Mouse (Mus musculus): ENCODE data around the gene Qsox1. TPM values are rescaled to one million over a fixed set of nuclear protein-coding genes. Genes with fewer than 3 reads are reported as not detected.

Gene Qsox1
- polyA plus RNA-seq, 1 experiment from 2014 or later: 238 TPM

GRCm38 (mm10) chr1:155820646-155821045 is 8.0 kb upstream of the Qsox1 start:
- Histone ChIP-seq H3K27ac (ENCODE audit: low read depth) (no peak overlapping the region), H3K4me3 (ENCODE audit: low read depth, low read length) (no peak overlapping the region), H3K4me1 (ENCODE audit: insufficient read depth) (peaks cover 6% of the 10 kb centered on the region; the same call in 1 of the 2 replicates), H3K36me3 (replicated peaks; ENCODE audit: insufficient read depth, low read length) (no peaks in the 10 kb centered on the region), H3K27me3 (ENCODE audit: insufficient read depth, low read length) (no peaks in the 10 kb centered on the region), H3K9me3 (ENCODE audit: low read length) (peaks cover 2% of the 10 kb centered on the region; the same call in 1 of the 2 replicates), H3K4me2 (ENCODE audit: low read depth, low read length) (no peak overlapping the region), H3K9ac (replicated peaks) (no peak overlapping the region)
- DNase-seq (no peak), ATAC-seq (no peak)
- WGBS (ENCODE audit: insufficient replicate concordance): 79% methylated on average over 5 of the region's 5 CpGs
- TF ChIP-seq EP300 (IDR thresholded peaks at IDR 0.05; ENCODE audit: low read depth) (no peak), CTCF (IDR thresholded peaks at IDR 0.05; ENCODE audit: low read depth) (no peak)

DNA sequence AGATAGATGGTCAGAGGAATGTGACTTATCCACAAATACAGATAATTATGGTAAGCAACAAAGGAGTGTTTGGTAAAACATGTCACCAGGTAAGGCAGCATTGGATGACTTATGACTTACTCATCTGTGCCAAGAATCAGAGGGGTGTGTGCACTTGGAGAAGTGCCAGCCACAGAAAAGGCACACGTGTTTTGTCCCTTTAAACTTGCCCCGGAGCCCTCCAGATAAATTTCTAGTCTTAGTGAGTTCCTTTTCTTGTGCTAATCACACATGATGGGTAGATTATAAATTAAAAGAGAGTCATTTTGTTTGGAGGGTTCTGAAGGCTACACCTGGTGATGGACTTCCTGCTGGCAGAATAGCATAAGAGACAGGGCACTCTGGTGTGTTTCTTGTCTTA is 3.5 kb upstream of the Qsox1 start:
- no peaks in the 10 kb centered on the region for H3K36me3 ChIP-seq (replicated peaks; ENCODE audit: insufficient read depth, low read length)
- no peak for TF ChIP-seq CTCF (IDR thresholded peaks at IDR 0.05; ENCODE audit: low read depth)
- no peak for TF ChIP-seq EP300 (IDR thresholded peaks at IDR 0.05; ENCODE audit: low read depth)
- DNase-seq: no peak
- no peak overlapping the region for H3K4me3 ChIP-seq (ENCODE audit: low read depth, low read length)
- no peak overlapping the region for H3K27ac ChIP-seq (ENCODE audit: low read depth)
- H3K4me1 ChIP-seq (ENCODE audit: insufficient read depth): peaks cover 20% of the 10 kb centered on the region
- no peak overlapping the region for H3K4me2 ChIP-seq (ENCODE audit: low read depth, low read length)
- ATAC-seq: no peak
- no peak overlapping the region for H3K9ac ChIP-seq (replicated peaks)
- H3K27me3 ChIP-seq (ENCODE audit: insufficient read depth, low read length): no peaks in the 10 kb centered on the region
- no peaks in the 10 kb centered on the region for H3K9me3 ChIP-seq (ENCODE audit: low read length)
- WGBS (ENCODE audit: insufficient replicate concordance): 33% methylated on average over 2 of the region's 2 CpGs

- H3K9ac ChIP-seq (replicated peaks): peak overlapping the region; percentile 84
- ATAC-seq (peak; percentile 11; the same call in 1 of the 2 replicates), DNase-seq (no peak)
- peaks cover 40% of the 10 kb centered on the region for H3K4me1 ChIP-seq (ENCODE audit: insufficient read depth)
- H3K36me3 ChIP-seq (replicated peaks; ENCODE audit: insufficient read depth, low read length): no peaks in the 10 kb centered on the region; the same call in 1 of the 2 replicates
- no peaks in the 10 kb centered on the region for H3K27me3 ChIP-seq (ENCODE audit: insufficient read depth, low read length)
- H3K4me2 ChIP-seq (ENCODE audit: low read depth, low read length): peak overlapping the region; percentile 80
- 2% methylated on average over 22 of the region's 22 CpGs for WGBS (ENCODE audit: insufficient replicate concordance)
- H3K9me3 ChIP-seq (ENCODE audit: low read length): no peaks in the 10 kb centered on the region
- H3K4me3 ChIP-seq (ENCODE audit: low read depth, low read length): peak overlapping the region; percentile 80
- H3K27ac ChIP-seq (ENCODE audit: low read depth): peak overlapping the region; percentile 85
- TF ChIP-seq CTCF (IDR thresholded peaks at IDR 0.05; ENCODE audit: low read depth) (no peak), EP300 (IDR thresholded peaks at IDR 0.05; ENCODE audit: low read depth) (no peak)
Observed at GRCm38 (mm10) chr1:155811995-155812580, 601 bp downstream of the Qsox1 start.

GRCm38 (mm10) chr1:155810616-155811015 is 2.1 kb downstream of the Qsox1 start:
- Histone ChIP-seq H3K4me1 (ENCODE audit: insufficient read depth) (peaks cover 49% of the 10 kb centered on the region), H3K27ac (ENCODE audit: low read depth) (peak overlapping the region; percentile 85)
- DNase-seq: no peak

GRCm38 (mm10) chr1:155809706-155810442 is 2.8 kb downstream of the Qsox1 start:
- Histone ChIP-seq H3K27me3 (ENCODE audit: insufficient read depth, low read length) (no peaks in the 10 kb centered on the region), H3K9ac (replicated peaks) (peak overlapping the region; percentile 84), H3K4me1 (ENCODE audit: insufficient read depth) (peaks cover 52% of the 10 kb centered on the region), H3K4me2 (ENCODE audit: low read depth, low read length) (peak overlapping the region; percentile 80), H3K4me3 (ENCODE audit: low read depth, low read length) (peak overlapping the region; percentile 80), H3K27ac (ENCODE audit: low read depth) (peak overlapping the region; percentile 85), H3K9me3 (ENCODE audit: low read length) (no peaks in the 10 kb centered on the region), H3K36me3 (replicated peaks; ENCODE audit: insufficient read depth, low read length) (peaks cover 4% of the 10 kb centered on the region; the same call in 1 of the 2 replicates)
- DNase-seq: peak; percentile 48
- TF ChIP-seq CTCF (IDR thresholded peaks at IDR 0.05; ENCODE audit: low read depth) (no peak), EP300 (IDR thresholded peaks at IDR 0.05; ENCODE audit: low read depth) (peak; percentile 24; the same call in 1 of the 2 replicates)
- 42% methylated on average over 10 of the region's 10 CpGs for WGBS (ENCODE audit: insufficient replicate concordance)
- peak; percentile 60 for ATAC-seq

More at GRCm38 (mm10) chr1:155810616-155811015, 2.1 kb downstream of the Qsox1 start:
- ATAC-seq: no peak
- 61% methylated on average over 7 of the region's 7 CpGs for WGBS (ENCODE audit: insufficient replicate concordance)
- H3K4me2 ChIP-seq (ENCODE audit: low read depth, low read length): peak overlapping the region; percentile 80
- H3K9me3 ChIP-seq (ENCODE audit: low read length): no peaks in the 10 kb centered on the region
- TF ChIP-seq CTCF (IDR thresholded peaks at IDR 0.05; ENCODE audit: low read depth): no peak
- peak overlapping the region; percentile 80 for H3K4me3 ChIP-seq (ENCODE audit: low read depth, low read length)
- H3K9ac ChIP-seq (replicated peaks): peak overlapping the region; percentile 84
- H3K36me3 ChIP-seq (replicated peaks; ENCODE audit: insufficient read depth, low read length): peaks cover 4% of the 10 kb centered on the region; the same call in 1 of the 2 replicates
- H3K27me3 ChIP-seq (ENCODE audit: insufficient read depth, low read length): no peaks in the 10 kb centered on the region

DNA sequence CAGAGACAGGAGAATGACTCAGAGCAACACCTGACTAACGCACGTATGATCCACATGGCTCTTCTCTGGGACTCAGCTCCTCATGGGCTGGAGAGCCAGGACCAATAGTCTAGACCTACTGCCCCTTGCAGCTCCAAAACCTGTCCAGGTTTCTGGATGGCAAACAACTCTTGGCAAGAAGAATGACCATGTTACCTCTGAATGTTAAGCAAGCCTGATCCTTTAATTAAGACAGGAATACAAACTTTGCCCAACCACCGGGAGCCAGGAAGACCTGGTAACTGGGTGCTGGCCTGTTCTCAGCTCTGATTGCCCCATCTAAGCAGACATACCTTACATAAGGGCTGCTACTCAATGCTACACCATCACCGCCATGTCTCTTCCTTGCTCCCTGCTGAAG is 4.4 kb downstream of the Qsox1 start:
- H3K36me3 ChIP-seq (replicated peaks; ENCODE audit: insufficient read depth, low read length): peaks cover 12% of the 10 kb centered on the region; the same call in 1 of the 2 replicates
- ATAC-seq (no peak), DNase-seq (no peak)
- H3K27ac ChIP-seq (ENCODE audit: low read depth): 0 out of 2 replicates have a peak overlapping the region, but pooled peaks have one; percentile 50
- H3K4me3 ChIP-seq (ENCODE audit: low read depth, low read length): no peak overlapping the region
- TF ChIP-seq CTCF (IDR thresholded peaks at IDR 0.05; ENCODE audit: low read depth) (no peak), EP300 (IDR thresholded peaks at IDR 0.05; ENCODE audit: low read depth) (no peak)
- H3K4me2 ChIP-seq (ENCODE audit: low read depth, low read length): peak overlapping the region; percentile 80
- H3K9me3 ChIP-seq (ENCODE audit: low read length): no peaks in the 10 kb centered on the region
- no peak overlapping the region for H3K9ac ChIP-seq (replicated peaks)
- peaks cover 44% of the 10 kb centered on the region for H3K4me1 ChIP-seq (ENCODE audit: insufficient read depth)
- 86% methylated on average over 4 of the region's 4 CpGs for WGBS (ENCODE audit: insufficient replicate concordance)
- H3K27me3 ChIP-seq (ENCODE audit: insufficient read depth, low read length): no peaks in the 10 kb centered on the region

All from liver, postnatal 0 days (tissue).